Mouse (Mus musculus): ENCODE results near the gene Tfpi. TPM values are rescaled to one million over a fixed set of nuclear protein-coding genes. Genes with fewer than 3 reads are reported as not detected.
"Not testable (repeated sequence)": the region's sequence is repeated elsewhere in the genome, so short reads cannot be mapped to it uniquely, and the experiment has no call there.

Tfpi gene
- polyA plus RNA-seq, 1 experiment from 2014 or later, result 61.3 TPM

DNA sequence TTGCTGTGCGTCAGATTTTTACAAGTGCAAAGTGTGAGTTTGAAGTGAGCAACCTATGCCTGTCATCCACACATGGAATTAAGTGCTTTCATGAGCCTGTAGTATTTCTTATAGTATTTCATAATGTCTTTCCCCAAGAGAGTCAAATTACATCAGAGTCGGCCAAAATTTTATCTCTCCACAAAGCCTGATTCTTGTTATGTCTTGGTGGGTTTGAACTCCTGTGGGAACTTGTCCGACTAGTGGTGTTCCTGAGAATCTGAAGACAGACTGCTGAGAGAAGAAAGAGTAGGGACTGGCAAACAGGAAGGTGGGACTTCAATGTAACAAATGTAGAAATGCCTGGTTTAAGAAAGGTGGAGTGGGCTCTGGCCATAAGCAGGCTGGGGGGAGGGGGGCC is 47.7 kb downstream of the Tfpi start:
- peaks cover 4% of the 10 kb centered on the region; the same call in 1 of the 2 replicates for H3K4me1 ChIP-seq
- H3K36me3 ChIP-seq, result no peaks in the 10 kb centered on the region

DNA sequence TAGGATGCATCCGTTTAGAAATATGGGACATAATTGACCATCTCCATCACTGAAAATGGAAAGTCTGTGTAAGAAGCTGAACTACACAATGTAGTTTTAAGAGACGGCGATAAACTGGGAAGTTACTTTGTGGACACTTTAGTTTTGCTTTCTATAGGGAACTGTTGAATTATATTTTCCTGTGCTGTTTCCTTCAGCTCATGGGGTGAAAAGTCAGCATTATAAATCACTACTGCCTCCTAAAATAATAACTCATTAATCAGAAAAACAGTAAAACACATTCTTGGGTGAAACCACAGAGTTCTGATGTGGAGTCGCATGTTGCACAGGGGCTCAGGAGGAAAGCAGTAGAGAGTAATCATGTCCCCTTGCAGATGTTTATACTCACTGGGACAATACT is 50.0 kb downstream of the Tfpi start:
- H3K4me1 ChIP-seq, result peaks cover 4% of the 10 kb centered on the region; the same call in 1 of the 2 replicates
- H3K27me3 ChIP-seq, result no peaks in the 10 kb centered on the region
- no peak overlapping the region for H3K4me3 ChIP-seq
- 69% methylated on average over 4 of the region's 4 CpGs for WGBS
- H3K9me3 ChIP-seq, result no peaks in the 10 kb centered on the region
- no peak overlapping the region for H3K9ac ChIP-seq
- H3K4me2 ChIP-seq, result no peak overlapping the region
- H3K36me3 ChIP-seq, result no peaks in the 10 kb centered on the region
- ATAC-seq (ENCODE audit: borderline replicate concordance, extremely low read depth, low FRiP score, low TSS enrichment), result no peak
- no peak overlapping the region for H3K27ac ChIP-seq

More for the DNA sequence above, 47.7 kb downstream of the Tfpi start:
- H3K27ac ChIP-seq, result no peak overlapping the region
- H3K27me3 ChIP-seq, result no peaks in the 10 kb centered on the region
- 34% methylated on average over 3 of the region's 3 CpGs for WGBS
- no peaks in the 10 kb centered on the region for H3K9me3 ChIP-seq
- H3K4me3 ChIP-seq, result no peak overlapping the region
- no peak overlapping the region for H3K4me2 ChIP-seq
- no peak overlapping the region for H3K9ac ChIP-seq
- ATAC-seq (ENCODE audit: borderline replicate concordance, extremely low read depth, low FRiP score, low TSS enrichment), result no peak

DNA sequence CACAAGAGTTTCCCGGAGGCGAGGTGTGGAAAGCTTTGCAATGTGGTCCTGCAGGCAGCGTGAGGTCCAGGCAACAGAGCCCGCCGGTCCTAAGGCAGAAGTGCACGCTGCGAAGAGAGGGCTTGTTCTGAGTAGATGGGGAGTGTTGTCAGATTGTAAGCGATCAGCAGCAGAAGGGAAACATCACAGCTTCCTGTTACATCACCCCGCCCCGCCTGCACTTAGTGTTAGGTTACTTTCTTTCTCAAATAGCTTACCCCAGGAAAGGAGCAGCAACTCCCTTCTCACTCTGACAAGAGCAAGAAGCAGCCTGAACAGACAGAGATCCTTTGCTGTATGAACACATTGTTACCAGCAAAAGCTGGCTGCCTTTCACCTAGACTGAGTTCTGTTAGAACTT is 51.4 kb downstream of the Tfpi start, which contains the start of gene Calcrl:
TSS of gene Calcrl (minus strand) at position 274 of the 400 bp plus-strand sequence.
- Histone ChIP-seq H3K4me2 (peak within 1 kb of the TSS; percentile 58), H3K36me3 (no peaks in the 10 kb centered on the region), H3K27me3 (no peaks in the 10 kb centered on the region), H3K4me1 (peaks cover 4% of the 10 kb centered on the region; the same call in 1 of the 2 replicates), H3K4me3 (peak within 1 kb of the TSS; percentile 43), H3K9ac (peak within 1 kb of the TSS; percentile 42; the same call in 1 of the 2 replicates), H3K27ac (peak within 1 kb of the TSS; percentile 78), H3K9me3 (no peaks in the 10 kb centered on the region)
- WGBS, result 0% methylated on average over 10 of the region's 10 CpGs
- peak; percentile 93 for ATAC-seq (ENCODE audit: borderline replicate concordance, extremely low read depth, low FRiP score, low TSS enrichment)

DNA sequence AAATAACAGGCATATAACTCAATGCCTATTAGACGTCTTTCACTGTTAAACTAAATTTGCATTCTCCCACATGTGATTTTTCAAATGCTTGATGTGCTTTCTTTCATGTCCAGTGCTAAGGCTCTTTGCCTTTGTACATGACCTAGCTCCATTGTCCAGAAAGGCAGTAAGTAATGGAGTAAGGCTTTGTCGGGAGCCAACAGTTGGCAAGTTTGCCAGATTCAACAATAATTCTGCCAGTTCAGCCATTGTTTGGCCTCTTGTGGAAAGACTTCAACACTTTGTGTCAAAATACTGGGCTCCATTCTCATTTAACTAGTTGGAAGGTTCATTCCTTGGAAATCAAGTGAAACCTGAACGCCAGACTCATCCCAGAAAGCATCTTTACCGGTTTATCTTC is 60.1 kb downstream of the Tfpi start:
- no peaks in the 10 kb centered on the region for H3K4me1 ChIP-seq
- H3K4me2 ChIP-seq, result no peak overlapping the region
- no peak overlapping the region for H3K9ac ChIP-seq
- H3K27me3 ChIP-seq, result no peaks in the 10 kb centered on the region
- H3K27ac ChIP-seq, result no peak overlapping the region
- H3K36me3 ChIP-seq, result no peaks in the 10 kb centered on the region
- WGBS, result 85% methylated on average over 4 of the region's 4 CpGs
- no peak overlapping the region for H3K4me3 ChIP-seq
- H3K9me3 ChIP-seq, result no peaks in the 10 kb centered on the region
- ATAC-seq (ENCODE audit: borderline replicate concordance, extremely low read depth, low FRiP score, low TSS enrichment), result no peak

DNA sequence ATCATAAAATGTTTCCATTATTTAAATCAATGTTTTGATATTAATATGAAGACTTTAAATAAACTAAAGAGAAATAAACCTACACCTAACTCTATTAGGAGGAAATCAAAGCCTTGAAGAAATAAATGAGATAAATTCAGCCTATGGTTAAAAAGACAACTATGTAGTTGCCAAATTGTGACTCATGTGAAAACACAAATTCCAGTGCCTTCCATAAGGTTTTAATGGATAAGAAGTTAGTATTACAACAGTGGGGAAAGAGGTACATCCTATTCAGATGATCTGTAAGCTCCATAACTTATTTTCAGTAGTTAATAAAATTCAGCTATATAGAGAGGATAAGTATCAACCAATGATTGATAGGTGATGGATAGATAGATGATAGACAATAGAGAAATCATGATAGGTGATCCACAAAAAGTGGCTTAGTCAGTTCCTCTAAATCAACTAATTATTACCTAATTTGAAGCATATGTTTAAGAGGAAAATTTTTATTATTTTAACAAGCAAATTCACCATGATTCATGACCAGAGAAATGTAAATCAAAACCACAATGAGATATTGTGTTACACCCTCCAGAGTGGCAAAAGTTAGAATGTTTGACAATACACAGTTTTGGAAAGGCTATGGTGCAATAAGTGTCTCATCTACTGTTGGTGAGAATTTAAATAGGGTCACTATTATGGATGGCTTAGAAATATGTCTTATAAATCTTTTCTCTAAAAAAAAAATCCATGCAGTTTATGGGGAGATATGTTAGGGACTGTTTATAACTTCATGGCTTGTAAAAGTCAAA is 66.6 kb downstream of the Tfpi start:
- Histone ChIP-seq H3K27me3 (no peaks in the 10 kb centered on the region), H3K4me1 (no peaks in the 10 kb centered on the region), H3K36me3 (no peaks in the 10 kb centered on the region), H3K4me2 (no peak overlapping the region), H3K9ac (no peak overlapping the region), H3K27ac (no peak overlapping the region), H3K9me3 (no peaks in the 10 kb centered on the region), H3K4me3 (no peak overlapping the region)
- ATAC-seq (ENCODE audit: borderline replicate concordance, extremely low read depth, low FRiP score, low TSS enrichment), result no peak

DNA sequence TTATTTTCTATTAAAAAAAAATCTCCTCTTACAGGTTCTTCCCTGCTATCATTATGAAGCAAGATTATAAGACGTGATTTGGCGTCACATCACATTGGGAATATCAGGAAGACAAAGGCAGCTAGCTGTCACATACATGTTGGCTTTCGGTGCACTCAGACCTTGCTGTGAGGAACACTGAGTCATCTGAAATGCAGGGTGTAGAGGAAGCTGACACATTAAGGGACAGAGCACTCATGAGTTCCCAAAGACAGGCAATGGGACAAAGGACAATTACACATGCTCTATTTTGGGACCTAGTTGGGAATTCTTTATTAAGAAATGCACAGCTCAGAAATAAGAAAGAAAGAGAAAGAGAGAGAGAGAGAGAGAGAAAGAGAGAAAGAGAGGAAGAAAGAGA is 71.7 kb downstream of the Tfpi start:
- Histone ChIP-seq H3K4me2 (no peak overlapping the region), H3K27ac (no peak overlapping the region), H3K4me3 (no peak overlapping the region), H3K36me3 (no peaks in the 10 kb centered on the region), H3K9me3 (no peaks in the 10 kb centered on the region), H3K4me1 (no peaks in the 10 kb centered on the region), H3K27me3 (no peaks in the 10 kb centered on the region), H3K9ac (no peak overlapping the region)
- no peak for ATAC-seq (ENCODE audit: borderline replicate concordance, extremely low read depth, low FRiP score, low TSS enrichment)
- 84% methylated on average over 3 of the region's 3 CpGs for WGBS

DNA sequence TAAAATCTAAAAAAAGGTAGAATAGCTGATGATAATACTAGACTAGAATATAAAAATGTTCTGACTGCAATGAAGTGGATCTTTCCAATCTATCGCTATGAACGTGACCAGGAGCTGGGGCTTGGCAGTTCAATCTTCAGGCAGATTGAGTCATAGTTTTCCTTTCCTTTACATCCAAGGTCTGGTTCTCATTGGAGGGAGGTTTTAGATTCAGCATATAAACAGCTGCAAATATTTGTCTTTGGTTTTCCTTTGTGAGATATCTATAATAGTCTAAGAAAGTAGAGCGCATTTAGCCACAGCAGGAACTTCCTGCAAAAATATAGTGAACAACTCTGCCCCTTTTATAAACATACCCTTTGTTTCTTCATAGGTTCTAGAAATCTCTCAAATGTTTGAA is 73.9 kb downstream of the Tfpi start:
- Histone ChIP-seq H3K27me3 (no peaks in the 10 kb centered on the region), H3K4me1 (no peaks in the 10 kb centered on the region), H3K9ac (no peak overlapping the region), H3K9me3 (no peaks in the 10 kb centered on the region), H3K27ac (no peak overlapping the region), H3K4me2 (no peak overlapping the region), H3K36me3 (no peaks in the 10 kb centered on the region), H3K4me3 (no peak overlapping the region)
- no peak for ATAC-seq (ENCODE audit: borderline replicate concordance, extremely low read depth, low FRiP score, low TSS enrichment)
- 67% methylated on average over 3 of the region's 3 CpGs for WGBS

DNA sequence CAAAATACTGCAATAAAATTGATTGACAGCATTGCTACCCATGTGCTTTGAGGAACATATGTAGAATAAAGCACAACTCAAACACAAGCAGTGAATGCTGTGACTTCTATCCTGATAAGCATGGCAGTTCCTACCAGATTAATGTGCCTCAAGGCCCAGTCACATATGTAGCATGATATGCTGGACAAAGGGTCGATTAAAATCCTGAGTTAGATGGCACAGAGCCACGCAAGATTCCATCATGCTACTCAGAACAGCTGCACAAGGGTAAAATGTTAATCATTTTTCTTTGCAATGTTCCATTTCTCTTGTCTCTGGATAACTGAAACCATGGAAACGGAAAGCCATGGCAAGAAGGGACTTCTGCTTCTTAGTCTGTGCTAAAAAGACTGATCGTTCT is 80.0 kb downstream of the Tfpi start:
- no peak overlapping the region for H3K9ac ChIP-seq
- no peak overlapping the region for H3K27ac ChIP-seq
- 83% methylated on average over 4 of the region's 4 CpGs for WGBS
- no peak overlapping the region for H3K4me2 ChIP-seq
- no peaks in the 10 kb centered on the region for H3K36me3 ChIP-seq
- H3K9me3 ChIP-seq, result no peaks in the 10 kb centered on the region
- H3K4me3 ChIP-seq, result no peak overlapping the region
- no peak for ATAC-seq (ENCODE audit: borderline replicate concordance, extremely low read depth, low FRiP score, low TSS enrichment)
- no peaks in the 10 kb centered on the region for H3K4me1 ChIP-seq
- no peaks in the 10 kb centered on the region for H3K27me3 ChIP-seq

DNA sequence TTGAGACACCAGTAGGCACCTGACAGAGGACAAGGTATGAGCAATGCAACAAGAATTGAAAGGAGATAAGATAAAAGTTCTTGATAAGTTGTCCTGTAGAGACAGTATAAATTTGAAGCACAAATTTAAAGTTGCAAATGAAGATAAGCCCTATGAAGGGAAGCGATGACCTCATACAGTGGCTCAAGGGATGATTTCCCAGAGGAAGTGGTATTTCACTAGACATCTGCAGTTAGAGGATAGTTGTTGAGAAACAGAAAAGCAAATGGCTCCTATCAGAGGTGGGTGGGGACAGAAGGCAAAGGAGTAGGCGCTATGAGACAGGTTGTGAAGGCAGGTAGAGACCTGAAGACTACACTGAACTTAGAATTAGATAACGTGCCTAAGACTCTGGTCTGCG is 83.3 kb downstream of the Tfpi start:
- ATAC-seq (ENCODE audit: borderline replicate concordance, extremely low read depth, low FRiP score, low TSS enrichment), result no peak
- Histone ChIP-seq H3K27ac (no peak overlapping the region), H3K9ac (no peak overlapping the region), H3K36me3 (no peaks in the 10 kb centered on the region), H3K4me3 (no peak overlapping the region), H3K4me1 (no peaks in the 10 kb centered on the region), H3K9me3 (no peaks in the 10 kb centered on the region), H3K27me3 (no peaks in the 10 kb centered on the region), H3K4me2 (no peak overlapping the region)
- WGBS, result 83% methylated on average over 4 of the region's 4 CpGs

DNA sequence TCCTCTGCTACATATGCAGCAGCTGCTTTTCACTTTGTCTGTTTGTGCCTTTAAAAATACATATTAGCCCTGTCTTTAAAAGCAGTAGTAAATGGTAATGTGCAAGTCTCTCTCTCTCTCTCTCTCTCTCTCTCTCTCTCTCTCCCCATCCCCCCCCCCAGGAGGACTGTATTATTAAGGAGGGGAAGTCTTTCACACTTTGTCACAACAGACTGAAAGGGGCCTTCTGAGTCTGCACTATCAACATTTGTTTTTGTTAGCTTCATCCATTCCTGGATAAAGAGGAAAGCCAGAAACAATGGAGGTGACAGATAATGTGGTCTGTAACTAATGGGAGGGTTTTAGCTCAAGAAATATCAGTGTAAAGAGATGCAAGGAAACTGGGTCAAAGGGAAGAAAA is 87.5 kb downstream of the Tfpi start:
- H3K4me3 ChIP-seq, result no peak overlapping the region
- no peak overlapping the region for H3K9ac ChIP-seq
- H3K9me3 ChIP-seq, result no peaks in the 10 kb centered on the region
- no peaks in the 10 kb centered on the region for H3K36me3 ChIP-seq
- no peak overlapping the region for H3K27ac ChIP-seq
- no peaks in the 10 kb centered on the region for H3K27me3 ChIP-seq
- H3K4me2 ChIP-seq, result no peak overlapping the region
- no peak for ATAC-seq (ENCODE audit: borderline replicate concordance, extremely low read depth, low FRiP score, low TSS enrichment)
- peaks cover 6% of the 10 kb centered on the region; the same call in 1 of the 2 replicates for H3K4me1 ChIP-seq

DNA sequence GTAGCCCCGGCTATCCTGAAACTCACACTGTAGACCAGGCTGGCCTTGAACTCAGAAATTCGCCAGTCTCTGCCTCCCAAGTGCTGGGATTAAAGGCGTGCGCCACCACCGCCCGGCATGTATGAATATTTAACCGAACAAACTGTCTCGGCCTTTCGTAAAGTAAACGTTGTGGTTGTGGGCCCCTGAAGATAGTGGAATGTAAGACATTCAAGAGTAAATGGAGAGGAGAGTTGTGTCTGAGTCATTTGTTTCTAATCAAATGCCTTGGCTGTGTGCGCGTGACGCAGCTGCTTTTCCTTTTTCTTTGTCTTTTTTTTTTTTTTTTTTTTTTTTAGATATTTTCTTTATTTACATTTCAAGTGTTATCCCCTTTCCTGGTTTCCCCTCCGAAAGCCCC is 88.0 kb downstream of the Tfpi start:
- not testable (repeated sequence) for H3K36me3 ChIP-seq; H3K4me2 ChIP-seq; H3K9ac ChIP-seq; H3K4me1 ChIP-seq; ATAC-seq (ENCODE audit: borderline replicate concordance, extremely low read depth, low FRiP score, low TSS enrichment); H3K4me3 ChIP-seq; H3K27ac ChIP-seq; H3K9me3 ChIP-seq; H3K27me3 ChIP-seq
- 75% methylated on average over 14 of the region's 14 CpGs for WGBS

DNA sequence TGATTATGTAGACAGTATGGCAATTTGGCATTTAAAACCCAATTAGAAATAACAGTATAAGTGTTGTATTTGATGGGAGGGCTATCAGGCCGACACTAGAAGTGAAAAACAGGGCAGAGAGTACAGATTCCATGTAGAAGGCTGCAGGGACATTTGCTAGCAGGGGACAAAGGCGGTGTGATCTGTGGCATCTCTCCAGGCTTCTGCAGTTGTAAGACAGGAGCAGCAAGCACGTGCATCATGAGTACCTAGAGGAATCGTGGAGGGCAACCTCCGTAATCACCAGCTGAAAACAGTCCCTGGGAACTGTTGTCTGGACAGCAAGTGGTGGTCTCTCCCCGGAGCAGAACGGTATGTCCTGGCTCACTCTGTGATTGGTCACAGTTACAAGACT is 88.6 kb downstream of the Tfpi start:
- Histone ChIP-seq H3K9me3 (no peaks in the 10 kb centered on the region), H3K4me1 (peaks cover 6% of the 10 kb centered on the region; the same call in 1 of the 2 replicates), H3K27ac (no peak overlapping the region), H3K4me2 (no peak overlapping the region), H3K9ac (no peak overlapping the region), H3K27me3 (no peaks in the 10 kb centered on the region), H3K36me3 (no peaks in the 10 kb centered on the region), H3K4me3 (no peak overlapping the region)
- no peak for ATAC-seq (ENCODE audit: borderline replicate concordance, extremely low read depth, low FRiP score, low TSS enrichment)
- WGBS, result 76% methylated on average over 7 of the region's 7 CpGs

Measured in lung, embryonic 15.5 days (tissue).